Mouse (Mus musculus) small intestine, adult 2 months (tissue): ENCODE measurements around the gene Dpf2.

Experiments used
- CTCF ChIP-seq: fragments of 200-500 bp; IDR thresholded peaks from 2 replicates; pipeline ENCODE4 v1.5.1; 2012; ENCODE audit warnings: low read depth, mild to moderate bottlenecking, control low read depth, inconsistent platforms, low read length, moderate library complexity, mixed read lengths; ENCODE audit not compliant: insufficient replicate concordance, insufficient read length; ENCODE audit errors: extremely low read depth
- POLR2A ChIP-seq: fragments of 200-500 bp; IDR thresholded peaks from 2 replicates; pipeline ENCODE4 v1.6.1; 2012; ENCODE audit warnings: low read depth, mild to moderate bottlenecking, control low read depth, inconsistent platforms, low read length, moderate library complexity

- TF ChIP-seq CTCF (no peak), POLR2A (no peak)
Measured at GRCm38 (mm10) chr19:5847306-5847796, 65.5 kb downstream of the Dpf2 start.
